Mouse (Mus musculus) heart, embryonic 13.5 days (tissue): ENCODE data around the gene Padi1. TPM values are rescaled to one million over a fixed set of nuclear protein-coding genes. Genes with fewer than 3 reads are reported as not detected.

Experiments used
- ATAC-seq: fragments of 200-750 bp; cut with Nextera tagmentation; 2 replicates; pipeline ENCODE4 v1.8.0; 2017; ENCODE audit warnings: moderate TSS enrichment; ENCODE audit not compliant: insufficient number of reproducible peaks, low FRiP score, low TSS enrichment; ENCODE audit errors: extremely low read depth
- H3K27ac ChIP-seq: fragments of 300-500 bp; sonication (generic); replicated peaks from 2 replicates; pipeline ENCODE4 v1.5.1; 2015; ENCODE audit warnings: moderate library complexity, mild to moderate bottlenecking, inconsistent platforms
- H3K27me3 ChIP-seq: fragments of 300-500 bp; sonication (generic); replicated peaks from 2 replicates; pipeline ENCODE4 v1.6.1; 2015; ENCODE audit warnings: mild to moderate bottlenecking, inconsistent platforms
- H3K36me3 ChIP-seq: fragments of 300-500 bp; sonication (generic); 2 replicates; pipeline ENCODE4 v1.6.1; 2015; ENCODE audit warnings: mild to moderate bottlenecking, inconsistent platforms
- H3K4me1 ChIP-seq: fragments of 300-500 bp; sonication (generic); 2 replicates; pipeline ENCODE4 v1.6.1; 2015; ENCODE audit warnings: inconsistent platforms
- H3K4me2 ChIP-seq: fragments of 300-500 bp; sonication (generic); 2 replicates; pipeline ENCODE4 v1.6.1; 2015; ENCODE audit warnings: inconsistent platforms, mild to moderate bottlenecking, moderate library complexity
- H3K4me3 ChIP-seq: fragments of 300-500 bp; sonication (generic); 2 replicates; pipeline ENCODE4 v1.5.1; 2015; ENCODE audit warnings: moderate library complexity, mild to moderate bottlenecking, inconsistent platforms
- H3K9ac ChIP-seq: fragments of 300-500 bp; sonication (generic); 2 replicates; pipeline ENCODE4 v1.6.1; 2015; ENCODE audit warnings: inconsistent platforms, mild to moderate bottlenecking, moderate library complexity
- H3K9me3 ChIP-seq: fragments of 300-500 bp; sonication (generic); 2 replicates; pipeline ENCODE4 v1.6.1; 2016; ENCODE audit warnings: inconsistent platforms
- WGBS: fragments of 180-500 bp; shearing (Covaris S2); methylation state at CpG from one replicate; pipeline ENCODE4 v1.1.7; 2015; ENCODE audit warnings: mixed read lengths; 5-methylcytosine and 5-hydroxymethylcytosine counted together
- polyA plus RNA-seq: library from polyadenylated mRNA; unstranded; fragments of >200 nt; fragmentation: Nextera tagmentation; extraction: Ambion mirVana; gene quantifications from 2 replicates; pipeline ENCODE4 v1.2.1, GENCODE M21; 2015

Padi1 gene
- polyA plus RNA-seq, 1 experiment from 2014 or later = 0.12 TPM

- Histone ChIP-seq H3K4me1 (peaks cover 34% of the 10 kb centered on the region), H3K9ac (no peak overlapping the region), H3K27ac (no peak overlapping the region), H3K4me3 (no peak overlapping the region), H3K9me3 (no peaks in the 10 kb centered on the region), H3K4me2 (no peak overlapping the region), H3K27me3 (peaks cover 10% of the 10 kb centered on the region; the same call in 1 of the 2 replicates), H3K36me3 (no peaks in the 10 kb centered on the region)
- 76% methylated on average over 11 of the region's 11 CpGs for WGBS
- no peak for ATAC-seq
Observed at GRCm38 (mm10) chr4:140862036-140862650, 16.6 kb upstream of the Padi1 start.

DNA sequence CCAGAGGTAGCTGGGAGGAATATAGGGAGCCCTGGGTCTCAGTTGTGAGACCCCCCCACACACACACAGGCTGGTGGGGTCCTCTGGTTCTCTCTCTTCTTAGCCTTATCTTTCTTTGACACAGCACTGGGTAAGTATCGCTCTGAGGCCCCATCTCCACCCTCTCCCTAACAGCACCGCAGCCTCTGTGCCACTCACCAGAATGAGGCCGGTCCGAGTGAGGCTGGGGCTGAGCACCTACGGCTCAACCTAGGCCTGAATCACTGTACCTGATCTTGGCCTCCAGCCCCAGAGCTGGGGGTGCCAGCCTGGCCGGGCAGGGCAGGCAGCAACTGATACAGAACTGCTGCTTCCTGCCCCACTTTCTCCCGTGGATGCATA lies 15.2 kb upstream of the Padi1 start:
- peak overlapping the region; percentile 46 for H3K4me2 ChIP-seq
- peak; percentile 23; the same call in 1 of the 2 replicates for ATAC-seq
- peaks cover 33% of the 10 kb centered on the region for H3K4me1 ChIP-seq
- H3K4me3 ChIP-seq = no peak overlapping the region
- peak overlapping the region; percentile 55 for H3K9ac ChIP-seq
- peaks cover 17% of the 10 kb centered on the region; the same call in 1 of the 2 replicates for H3K27me3 ChIP-seq
- 0 out of 2 replicates have a peak overlapping the region, but pooled peaks have one; percentile 20 for H3K27ac ChIP-seq
- H3K36me3 ChIP-seq = no peaks in the 10 kb centered on the region
- H3K9me3 ChIP-seq = no peaks in the 10 kb centered on the region
- 47% methylated on average over 7 of the region's 7 CpGs for WGBS

DNA sequence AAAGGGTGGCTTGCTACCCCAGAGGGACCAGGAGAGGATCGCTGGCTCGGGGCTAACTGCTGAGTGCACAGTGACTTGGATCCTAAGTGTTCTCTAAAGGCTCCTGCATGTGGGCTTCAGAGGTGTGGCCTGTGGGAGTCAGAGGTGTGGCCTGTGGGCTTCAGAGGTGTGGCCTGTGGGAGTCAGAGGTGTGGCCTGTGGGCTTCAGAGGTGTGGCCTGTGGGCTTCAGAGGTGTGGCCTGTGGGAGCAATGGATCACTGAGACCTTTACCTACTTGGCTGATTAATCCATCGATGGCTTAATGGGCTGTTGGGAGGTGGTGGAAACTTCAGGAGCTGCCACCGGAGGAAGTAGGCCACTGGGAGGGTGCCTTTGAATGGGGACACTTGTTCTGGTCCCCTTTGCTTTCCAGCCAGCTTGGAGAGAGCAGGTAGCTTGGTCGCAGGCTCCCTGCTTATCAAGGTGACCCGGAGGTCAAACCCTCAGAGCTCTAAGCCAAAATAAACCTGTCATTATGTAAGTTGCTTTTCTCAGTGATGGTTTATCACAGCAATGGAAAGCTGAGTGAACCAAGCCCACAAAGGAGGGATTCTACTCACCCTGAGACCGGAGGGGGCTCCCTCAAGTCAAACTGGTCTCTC lies 14.7 kb upstream of the Padi1 start:
- H3K36me3 ChIP-seq = no peaks in the 10 kb centered on the region
- WGBS = 30% methylated on average over 7 of the region's 7 CpGs
- H3K9me3 ChIP-seq = no peaks in the 10 kb centered on the region
- peak overlapping the region; percentile 46 for H3K4me2 ChIP-seq
- peak; percentile 51 for ATAC-seq
- H3K9ac ChIP-seq = peak overlapping the region; percentile 55
- H3K4me3 ChIP-seq = no peak overlapping the region
- H3K27ac ChIP-seq = 0 out of 2 replicates have a peak overlapping the region, but pooled peaks have one; percentile 20
- peaks cover 17% of the 10 kb centered on the region; the same call in 1 of the 2 replicates for H3K27me3 ChIP-seq
- H3K4me1 ChIP-seq = peaks cover 33% of the 10 kb centered on the region

DNA sequence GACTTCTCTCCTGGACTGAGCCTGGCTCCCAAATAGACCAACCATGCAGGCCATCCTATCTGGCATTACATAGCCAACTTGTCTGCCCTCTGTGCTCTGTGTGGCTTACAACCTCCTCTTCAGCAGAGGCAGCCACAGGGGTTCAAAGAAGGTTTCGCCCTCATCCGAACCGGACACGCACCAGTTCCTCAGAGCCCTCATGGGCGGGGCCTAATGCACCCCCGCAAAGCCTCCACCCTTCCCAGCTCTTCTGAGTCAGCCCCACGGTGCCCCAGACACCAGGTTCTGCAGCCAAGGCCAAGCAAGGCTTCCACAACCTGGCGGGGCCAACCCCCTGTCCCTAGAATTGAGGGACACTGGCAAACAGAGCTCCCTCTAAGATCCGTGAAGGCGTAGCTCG lies 13.7 kb upstream of the Padi1 start:
- ATAC-seq = peak; percentile 33; the same call in 1 of the 2 replicates
- Histone ChIP-seq H3K4me1 (peaks cover 39% of the 10 kb centered on the region), H3K9me3 (no peaks in the 10 kb centered on the region), H3K9ac (no peak overlapping the region), H3K4me3 (no peak overlapping the region), H3K36me3 (no peaks in the 10 kb centered on the region), H3K27ac (no peak overlapping the region), H3K27me3 (peaks cover 17% of the 10 kb centered on the region; the same call in 1 of the 2 replicates), H3K4me2 (no peak overlapping the region)
- 80% methylated on average over 11 of the region's 11 CpGs for WGBS

GRCm38 (mm10) chr4:140857813-140858212 lies 12.2 kb upstream of the Padi1 start:
- Histone ChIP-seq H3K27ac (no peak overlapping the region), H3K4me2 (no peak overlapping the region), H3K27me3 (peaks cover 22% of the 10 kb centered on the region; the same call in 1 of the 2 replicates), H3K36me3 (no peaks in the 10 kb centered on the region), H3K4me3 (no peak overlapping the region), H3K9ac (no peak overlapping the region), H3K4me1 (peaks cover 45% of the 10 kb centered on the region), H3K9me3 (no peaks in the 10 kb centered on the region)
- WGBS = 63% methylated on average over 7 of the region's 7 CpGs
- ATAC-seq = no peak

DNA sequence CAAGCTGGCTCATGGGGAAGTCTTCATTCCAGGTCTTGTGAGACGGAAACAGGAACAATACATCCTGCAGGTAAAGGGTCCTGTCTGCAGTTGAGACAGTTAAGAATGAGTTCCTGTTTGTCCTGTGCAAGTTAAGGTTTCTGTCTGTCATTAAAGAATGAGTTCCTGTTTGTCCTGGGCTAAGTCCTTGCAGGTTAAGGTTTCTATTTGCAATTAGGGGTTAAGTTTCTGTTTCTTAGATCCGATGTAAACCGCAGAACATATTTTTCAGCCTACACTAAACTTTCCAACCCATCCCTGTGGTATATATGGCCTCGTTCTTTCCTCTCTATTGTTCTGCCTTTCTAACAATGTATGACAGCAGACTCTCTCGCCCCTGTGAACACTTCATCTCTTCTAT lies 11.5 kb upstream of the Padi1 start:
- Histone ChIP-seq H3K9ac (no peak overlapping the region), H3K36me3 (no peaks in the 10 kb centered on the region), H3K4me3 (no peak overlapping the region), H3K4me2 (no peak overlapping the region), H3K4me1 (peaks cover 45% of the 10 kb centered on the region), H3K9me3 (no peaks in the 10 kb centered on the region), H3K27me3 (peaks cover 26% of the 10 kb centered on the region), H3K27ac (no peak overlapping the region)
- no peak for ATAC-seq
- 81% methylated on average over 5 of the region's 5 CpGs for WGBS

GRCm38 (mm10) chr4:140855151-140855550 lies 9.6 kb upstream of the Padi1 start:
- H3K9me3 ChIP-seq = no peaks in the 10 kb centered on the region
- 80% methylated on average over 10 of the region's 10 CpGs for WGBS
- no peak overlapping the region for H3K4me2 ChIP-seq
- peaks cover 33% of the 10 kb centered on the region for H3K4me1 ChIP-seq
- H3K9ac ChIP-seq = no peak overlapping the region
- peaks cover 30% of the 10 kb centered on the region for H3K27me3 ChIP-seq
- no peaks in the 10 kb centered on the region for H3K36me3 ChIP-seq
- no peak overlapping the region for H3K4me3 ChIP-seq
- no peak; the same call in 1 of the 2 replicates for ATAC-seq
- H3K27ac ChIP-seq = no peak overlapping the region

- ATAC-seq = no peak
- WGBS = 37% methylated on average over 10 of the region's 10 CpGs
- no peaks in the 10 kb centered on the region for H3K9me3 ChIP-seq
- peaks cover 26% of the 10 kb centered on the region for H3K4me1 ChIP-seq
- H3K27ac ChIP-seq = no peak overlapping the region
- H3K27me3 ChIP-seq = peaks cover 32% of the 10 kb centered on the region
- H3K4me3 ChIP-seq = no peak overlapping the region
- no peaks in the 10 kb centered on the region for H3K36me3 ChIP-seq
- H3K9ac ChIP-seq = no peak overlapping the region
- no peak overlapping the region for H3K4me2 ChIP-seq
Observed at GRCm38 (mm10) chr4:140854455-140854864, 8.9 kb upstream of the Padi1 start.

DNA sequence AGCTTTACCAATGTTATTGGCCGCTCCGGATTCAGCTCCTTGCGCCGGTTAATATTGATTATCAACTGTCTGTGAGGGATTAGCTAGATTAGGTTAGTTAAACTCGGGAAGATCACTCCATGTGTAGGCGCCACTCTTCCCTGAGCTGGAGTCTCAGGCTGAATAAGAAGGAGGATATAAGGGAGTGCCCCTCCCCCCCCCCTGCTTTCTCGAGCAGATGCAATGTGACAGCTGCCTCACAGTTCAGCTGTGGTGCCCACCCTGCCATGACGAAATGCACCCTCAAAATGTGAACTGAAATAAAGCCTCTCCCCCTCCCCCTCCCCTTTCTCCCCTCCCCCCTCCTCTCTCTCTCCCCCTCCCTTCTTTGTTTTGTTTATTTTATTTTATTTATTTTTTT lies 8.0 kb upstream of the Padi1 start:
- no peak for ATAC-seq
- Histone ChIP-seq H3K9me3 (no peaks in the 10 kb centered on the region), H3K27me3 (peaks cover 32% of the 10 kb centered on the region), H3K4me2 (no peak overlapping the region), H3K36me3 (no peaks in the 10 kb centered on the region), H3K9ac (no peak overlapping the region), H3K27ac (no peak overlapping the region), H3K4me1 (peaks cover 24% of the 10 kb centered on the region), H3K4me3 (no peak overlapping the region)
- 47% methylated on average over 8 of the region's 8 CpGs for WGBS

DNA sequence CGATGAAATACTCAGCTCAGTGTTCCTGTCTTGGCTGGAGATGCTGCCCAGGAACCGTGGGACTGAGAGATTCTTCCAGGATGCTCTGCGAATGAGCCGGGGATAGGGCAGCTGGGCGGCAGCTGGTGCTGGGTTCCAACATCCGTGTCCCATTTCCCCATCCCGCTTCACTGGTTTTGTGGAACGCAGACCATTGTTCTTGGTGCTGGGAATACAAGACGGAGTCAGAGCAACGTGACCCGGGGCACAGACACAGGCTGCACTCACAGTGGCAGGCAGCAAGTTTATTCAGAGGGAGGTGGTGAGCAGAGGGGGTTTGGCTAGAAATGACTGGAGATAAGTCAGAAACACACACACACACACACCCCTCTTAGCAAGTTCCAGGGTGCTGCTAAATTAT lies 3.7 kb upstream of the Padi1 start:
- no peak overlapping the region for H3K9ac ChIP-seq
- H3K4me3 ChIP-seq = no peak overlapping the region
- no peak for ATAC-seq
- no peaks in the 10 kb centered on the region for H3K9me3 ChIP-seq
- H3K36me3 ChIP-seq = no peaks in the 10 kb centered on the region
- H3K4me1 ChIP-seq = peaks cover 16% of the 10 kb centered on the region
- H3K27me3 ChIP-seq = peaks cover 31% of the 10 kb centered on the region
- WGBS = 82% methylated on average over 11 of the region's 11 CpGs
- H3K4me2 ChIP-seq = no peak overlapping the region
- H3K27ac ChIP-seq = no peak overlapping the region

GRCm38 (mm10) chr4:140844991-140845390 lies 587 bp downstream of the Padi1 start:
- Histone ChIP-seq H3K4me1 (peaks cover 10% of the 10 kb centered on the region; the same call in 1 of the 2 replicates), H3K4me2 (no peak overlapping the region), H3K9ac (no peak overlapping the region), H3K27me3 (peaks cover 17% of the 10 kb centered on the region), H3K4me3 (no peak overlapping the region), H3K36me3 (no peaks in the 10 kb centered on the region), H3K27ac (no peak overlapping the region), H3K9me3 (no peaks in the 10 kb centered on the region)
- 47% methylated on average over 4 of the region's 4 CpGs for whole genome bisulfite sequencing
- ATAC-seq = no peak
